Mouse (Mus musculus) embryonic facial prominence, embryonic 13.5 days (tissue): ENCODE data around the gene Sbk3. TPM values are rescaled to one million over a fixed set of nuclear protein-coding genes. Genes with fewer than 3 reads are reported as not detected.

Source experiments
- ATAC-seq: fragments of 200-750 bp; cut with Nextera tagmentation; 2 replicates; pipeline ENCODE4 v1.8.0; 2017; ENCODE audit warnings: low read depth; ENCODE audit not compliant: insufficient number of reproducible peaks, insufficient read depth, low FRiP score, low TSS enrichment
- H3K27ac ChIP-seq: fragments of 300-500 bp; sonication (generic); 2 replicates; pipeline ENCODE4 v1.5.1; 2015; ENCODE audit warnings: moderate library complexity, mild to moderate bottlenecking, inconsistent platforms
- H3K27me3 ChIP-seq: fragments of 300-500 bp; sonication (generic); 2 replicates; pipeline ENCODE4 v1.6.1; 2015; ENCODE audit warnings: mild to moderate bottlenecking, inconsistent platforms
- H3K36me3 ChIP-seq: fragments of 300-500 bp; sonication (generic); 2 replicates; pipeline ENCODE4 v1.6.1; 2015; ENCODE audit warnings: mild to moderate bottlenecking, inconsistent platforms
- H3K4me1 ChIP-seq: fragments of 300-500 bp; sonication (generic); 2 replicates; pipeline ENCODE4 v1.6.1; 2015; ENCODE audit warnings: inconsistent platforms
- H3K4me2 ChIP-seq: fragments of 300-500 bp; sonication (generic); 2 replicates; pipeline ENCODE4 v1.6.1; 2015; ENCODE audit warnings: moderate library complexity, mild to moderate bottlenecking, inconsistent platforms
- H3K4me3 ChIP-seq: fragments of 300-500 bp; sonication (generic); 2 replicates; pipeline ENCODE4 v1.5.1; 2015; ENCODE audit warnings: mild to moderate bottlenecking, inconsistent platforms
- H3K9ac ChIP-seq: fragments of 300-500 bp; sonication (generic); 2 replicates; pipeline ENCODE4 v1.6.1; 2015; ENCODE audit warnings: mild to moderate bottlenecking, inconsistent platforms
- H3K9me3 ChIP-seq: fragments of 300-500 bp; sonication (generic); 2 replicates; pipeline ENCODE4 v1.6.1; 2016; ENCODE audit warnings: inconsistent platforms
- WGBS: fragments of 180-500 bp; shearing (Covaris S2); methylation state at CpG from one replicate; pipeline ENCODE4 v1.1.7; 2015; ENCODE audit warnings: mixed read lengths; 5-methylcytosine and 5-hydroxymethylcytosine counted together
- polyA plus RNA-seq: library from polyadenylated mRNA; unstranded; fragments of >200 nt; fragmentation: Nextera tagmentation; extraction: Ambion mirVana; gene quantifications from 2 replicates; pipeline ENCODE4 v1.2.1, GENCODE M21; 2015

Gene Sbk3
- polyA plus RNA-seq, 1 experiment from 2014 or later: not detected

DNA sequence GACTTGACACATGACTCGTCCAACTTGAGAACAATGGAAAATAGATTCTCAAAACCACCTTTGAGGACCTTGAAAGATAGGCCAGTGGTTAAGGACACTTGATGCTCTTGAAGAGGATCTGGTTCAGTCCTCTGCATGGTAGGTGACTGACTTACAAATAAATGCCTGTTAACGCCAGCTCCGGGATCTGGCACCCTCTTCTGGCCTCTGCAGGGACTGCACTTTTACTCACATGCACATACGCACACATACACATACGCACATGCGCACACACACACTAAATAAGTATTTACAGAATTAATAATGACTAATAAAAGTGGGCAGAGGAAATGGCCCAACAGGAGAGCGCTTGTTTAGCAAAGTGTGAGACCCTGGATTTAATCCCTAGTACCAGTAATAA lies 5.9 kb upstream of the Sbk3 start:
- H3K4me2 ChIP-seq: no peak overlapping the region
- no peaks in the 10 kb centered on the region for H3K4me1 ChIP-seq
- no peaks in the 10 kb centered on the region for H3K27me3 ChIP-seq
- WGBS: 88% methylated on average over 7 of the region's 7 CpGs
- no peak overlapping the region for H3K4me3 ChIP-seq
- peaks cover 4% of the 10 kb centered on the region; the same call in 1 of the 2 replicates for H3K9me3 ChIP-seq
- no peak overlapping the region for H3K9ac ChIP-seq
- no peak for ATAC-seq
- H3K27ac ChIP-seq: no peak overlapping the region
- no peaks in the 10 kb centered on the region for H3K36me3 ChIP-seq

DNA sequence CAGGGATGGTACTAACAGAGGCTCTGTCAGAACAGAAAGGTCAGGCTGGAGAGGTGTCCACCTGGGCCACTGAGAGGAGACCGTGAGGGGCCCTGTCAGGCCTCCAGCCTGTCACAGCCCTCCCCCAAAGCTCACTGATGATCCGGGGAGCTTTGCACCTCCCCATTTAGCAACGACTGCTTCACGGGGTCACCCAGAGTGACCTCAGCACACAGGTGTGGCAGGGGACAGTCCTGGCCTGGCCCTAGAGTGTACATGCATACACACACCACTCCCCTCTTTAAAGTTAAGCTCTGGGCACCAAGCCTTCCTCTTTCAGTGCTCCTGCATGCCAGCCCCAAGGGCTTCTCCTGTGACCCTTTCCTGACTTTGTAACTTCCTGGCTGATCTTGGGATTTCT lies 4.5 kb upstream of the Sbk3 start:
- Histone ChIP-seq H3K27me3 (no peaks in the 10 kb centered on the region), H3K4me2 (no peak overlapping the region), H3K9me3 (peaks cover 4% of the 10 kb centered on the region; the same call in 1 of the 2 replicates), H3K4me1 (no peaks in the 10 kb centered on the region), H3K27ac (no peak overlapping the region), H3K4me3 (no peak overlapping the region), H3K9ac (no peak overlapping the region), H3K36me3 (no peaks in the 10 kb centered on the region)
- WGBS: 49% methylated on average over 4 of the region's 4 CpGs
- no peak for ATAC-seq

DNA sequence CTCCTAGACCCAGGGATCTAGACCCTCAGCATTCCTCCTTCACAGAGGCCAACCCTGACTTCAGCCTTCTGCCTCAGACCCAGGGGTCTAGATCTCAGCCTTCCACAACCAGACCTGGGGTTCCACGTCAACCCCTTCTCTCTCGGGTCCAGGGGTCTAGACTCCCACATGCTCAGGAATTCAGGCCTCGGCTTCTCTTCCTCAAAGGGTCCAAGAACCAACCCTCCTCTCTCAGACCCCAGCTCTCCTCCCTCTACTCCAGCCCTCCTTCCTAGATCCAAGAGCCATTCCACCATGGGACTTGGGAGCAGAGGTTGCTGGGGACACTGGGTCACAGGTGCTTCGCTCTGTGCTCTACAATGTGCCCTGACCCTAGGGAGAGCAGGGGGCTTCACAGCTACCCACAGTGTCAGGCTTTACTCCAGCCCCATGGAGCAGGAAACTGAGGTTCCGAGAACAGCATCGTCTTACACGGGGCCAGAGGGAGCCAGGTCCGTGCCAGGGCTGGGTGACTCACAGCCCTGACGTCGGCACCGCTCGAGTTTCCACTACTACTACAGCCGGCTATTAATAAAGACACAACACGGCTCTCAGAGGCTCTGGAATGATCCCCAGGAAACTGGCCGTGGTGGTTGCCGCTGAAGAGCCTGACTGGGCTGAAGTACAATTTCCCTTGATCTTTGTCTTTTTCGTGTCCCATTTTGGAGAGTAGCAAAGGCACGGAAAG lies 1.5 kb upstream of the Sbk3 start:
- no peaks in the 10 kb centered on the region; the same call in 1 of the 2 replicates for H3K27me3 ChIP-seq
- H3K4me2 ChIP-seq: no peak overlapping the region
- ATAC-seq: no peak
- H3K27ac ChIP-seq: no peak overlapping the region
- H3K36me3 ChIP-seq: no peaks in the 10 kb centered on the region
- WGBS: 72% methylated on average over 18 of the region's 18 CpGs
- no peaks in the 10 kb centered on the region for H3K4me1 ChIP-seq
- H3K9ac ChIP-seq: no peak overlapping the region
- no peak overlapping the region for H3K4me3 ChIP-seq
- peaks cover 4% of the 10 kb centered on the region; the same call in 1 of the 2 replicates for H3K9me3 ChIP-seq

DNA sequence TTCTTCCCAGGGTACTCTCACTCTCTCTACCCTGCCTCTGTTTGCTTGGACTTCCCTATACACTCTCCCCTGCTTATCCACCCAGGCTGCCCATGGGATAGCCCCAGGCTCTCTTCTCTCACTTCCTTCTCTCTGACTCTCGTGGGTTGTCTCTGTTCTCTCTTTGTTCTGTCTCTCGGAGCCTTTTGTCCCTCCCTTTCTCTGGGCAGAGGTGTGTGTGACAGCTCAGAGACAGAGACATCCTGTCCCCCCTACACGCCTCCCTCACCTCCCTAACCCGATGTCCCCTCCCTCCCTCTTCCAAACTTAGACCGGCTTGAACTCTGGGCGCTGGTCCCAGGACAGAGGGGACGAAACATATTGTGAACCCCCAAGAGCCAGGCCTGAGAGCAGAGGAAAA lies 742 bp upstream of the Sbk3 start:
- H3K36me3 ChIP-seq: no peaks in the 10 kb centered on the region
- H3K4me1 ChIP-seq: no peaks in the 10 kb centered on the region
- no peak overlapping the region for H3K9ac ChIP-seq
- H3K9me3 ChIP-seq: 0 out of 2 replicates have a peak, but pooled peaks cover under 1% of the 10 kb centered on the region
- no peak overlapping the region for H3K27ac ChIP-seq
- no peak overlapping the region for H3K4me3 ChIP-seq
- whole genome bisulfite sequencing: 22% methylated on average over 7 of the region's 7 CpGs
- H3K4me2 ChIP-seq: no peak overlapping the region
- ATAC-seq: no peak
- no peaks in the 10 kb centered on the region; the same call in 1 of the 2 replicates for H3K27me3 ChIP-seq

DNA sequence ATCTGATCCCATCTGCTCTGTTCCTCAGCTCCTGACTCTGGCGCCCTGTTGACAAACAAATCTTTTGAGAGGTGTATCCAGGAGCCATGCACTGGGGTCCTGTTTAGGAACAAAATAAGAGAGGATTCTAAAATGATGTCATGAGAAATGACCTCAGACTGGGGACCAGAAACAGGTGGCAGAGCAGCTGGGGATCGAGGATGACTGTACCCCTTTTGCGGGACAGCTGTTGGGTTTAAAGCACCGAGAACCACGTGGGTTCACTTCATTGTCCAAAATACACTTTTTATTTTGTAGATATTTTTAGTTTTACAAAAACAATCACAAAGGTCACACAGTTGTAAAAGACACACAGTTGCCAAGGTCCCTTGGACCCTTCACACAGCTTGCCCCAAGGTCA lies 6.0 kb downstream of the Sbk3 start:
- no peak overlapping the region for H3K27ac ChIP-seq
- no peaks in the 10 kb centered on the region for H3K9me3 ChIP-seq
- no peaks in the 10 kb centered on the region for H3K36me3 ChIP-seq
- H3K4me2 ChIP-seq: no peak overlapping the region
- H3K27me3 ChIP-seq: no peaks in the 10 kb centered on the region; the same call in 1 of the 2 replicates
- H3K4me3 ChIP-seq: no peak overlapping the region
- ATAC-seq: no peak
- H3K9ac ChIP-seq: no peak overlapping the region
- no peaks in the 10 kb centered on the region for H3K4me1 ChIP-seq
- 84% methylated on average over 5 of the region's 5 CpGs for WGBS

DNA sequence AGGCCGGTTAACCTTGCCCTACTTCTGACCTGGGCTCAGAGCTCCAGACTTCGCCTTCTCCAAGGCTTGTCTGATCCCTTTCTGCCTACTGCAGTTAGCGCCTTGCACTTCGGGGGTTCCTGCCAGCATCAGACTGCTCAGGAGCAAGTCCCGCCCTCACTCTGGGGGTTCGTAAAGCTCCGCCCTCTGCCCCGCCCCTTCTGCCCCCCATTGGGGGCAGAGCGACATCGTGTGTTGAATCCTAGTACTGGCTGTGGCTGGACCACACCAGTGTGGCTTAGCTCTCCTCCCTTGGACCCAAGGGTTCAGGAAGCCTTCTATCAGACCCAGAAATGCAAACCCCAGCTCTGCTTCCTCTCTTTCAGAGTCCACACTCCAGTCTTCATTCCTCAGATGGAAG lies 6.7 kb downstream of the Sbk3 start, which contains the start of gene Sbk2:
Gene Sbk2 (minus strand): TSS at position 135 of the 400 bp plus-strand sequence.
- 5% methylated on average over 10 of the region's 10 CpGs for WGBS
- Histone ChIP-seq H3K36me3 (no peaks in the 10 kb centered on the region), H3K4me2 (peak within 1 kb of the TSS; percentile 38), H3K4me1 (no peaks in the 10 kb centered on the region), H3K27me3 (no peaks in the 10 kb centered on the region; the same call in 1 of the 2 replicates), H3K27ac (no peak within 1 kb of the TSS), H3K9me3 (no peaks in the 10 kb centered on the region), H3K4me3 (0 out of 2 replicates have a peak within 1 kb of the TSS, but pooled peaks have one; percentile 12), H3K9ac (no peak within 1 kb of the TSS)
- no peak; the same call in 1 of the 2 replicates for ATAC-seq

DNA sequence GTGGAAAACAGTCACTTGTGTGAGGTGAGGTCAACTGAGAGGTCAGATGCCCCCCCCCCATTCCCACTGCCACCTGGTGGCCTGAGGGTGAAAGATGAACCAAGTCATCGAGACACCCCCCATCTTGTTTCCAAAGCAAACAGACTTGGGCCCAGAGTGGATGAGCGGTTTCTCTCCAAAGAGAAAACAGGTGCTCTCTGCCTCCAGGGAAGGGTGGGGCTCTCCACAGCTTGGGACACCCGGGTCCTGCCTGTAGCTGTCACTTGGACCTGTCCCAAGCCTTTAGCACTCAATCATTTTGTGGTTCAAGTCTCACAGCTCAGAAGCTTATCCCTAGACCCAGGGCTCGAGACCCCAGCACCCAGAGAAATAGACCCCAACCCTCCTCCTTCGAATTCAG lies 7.4 kb downstream of the Sbk3 start:
- no peak overlapping the region for H3K27ac ChIP-seq
- no peak overlapping the region for H3K9ac ChIP-seq
- WGBS: 57% methylated on average over 5 of the region's 5 CpGs
- H3K4me2 ChIP-seq: no peak overlapping the region
- no peaks in the 10 kb centered on the region for H3K9me3 ChIP-seq
- H3K4me1 ChIP-seq: no peaks in the 10 kb centered on the region
- no peak for ATAC-seq
- no peaks in the 10 kb centered on the region for H3K36me3 ChIP-seq
- H3K4me3 ChIP-seq: no peak overlapping the region
- no peaks in the 10 kb centered on the region; the same call in 1 of the 2 replicates for H3K27me3 ChIP-seq

DNA sequence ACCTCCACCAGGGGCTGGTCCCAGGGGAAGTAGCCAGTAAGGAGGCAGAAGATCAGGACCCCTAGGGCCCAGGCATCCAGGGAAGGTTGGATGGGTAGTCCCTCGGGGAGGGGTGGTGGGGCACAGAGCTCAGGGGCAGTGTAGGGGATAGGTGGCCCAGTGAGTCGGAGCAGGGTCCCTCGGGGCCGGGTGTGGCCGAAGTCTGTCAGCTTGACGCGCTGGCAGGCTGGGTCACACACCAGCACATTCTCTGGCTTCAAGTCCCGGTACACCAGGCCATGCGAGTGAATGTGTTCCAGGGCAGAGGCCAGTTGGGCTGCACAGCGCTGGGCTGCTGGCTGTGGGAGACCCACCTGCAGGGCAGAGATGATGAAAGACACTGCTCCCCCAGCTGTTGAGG lies 13.6 kb downstream of the Sbk3 start:
- ATAC-seq: no peak; the same call in 1 of the 2 replicates

DNA sequence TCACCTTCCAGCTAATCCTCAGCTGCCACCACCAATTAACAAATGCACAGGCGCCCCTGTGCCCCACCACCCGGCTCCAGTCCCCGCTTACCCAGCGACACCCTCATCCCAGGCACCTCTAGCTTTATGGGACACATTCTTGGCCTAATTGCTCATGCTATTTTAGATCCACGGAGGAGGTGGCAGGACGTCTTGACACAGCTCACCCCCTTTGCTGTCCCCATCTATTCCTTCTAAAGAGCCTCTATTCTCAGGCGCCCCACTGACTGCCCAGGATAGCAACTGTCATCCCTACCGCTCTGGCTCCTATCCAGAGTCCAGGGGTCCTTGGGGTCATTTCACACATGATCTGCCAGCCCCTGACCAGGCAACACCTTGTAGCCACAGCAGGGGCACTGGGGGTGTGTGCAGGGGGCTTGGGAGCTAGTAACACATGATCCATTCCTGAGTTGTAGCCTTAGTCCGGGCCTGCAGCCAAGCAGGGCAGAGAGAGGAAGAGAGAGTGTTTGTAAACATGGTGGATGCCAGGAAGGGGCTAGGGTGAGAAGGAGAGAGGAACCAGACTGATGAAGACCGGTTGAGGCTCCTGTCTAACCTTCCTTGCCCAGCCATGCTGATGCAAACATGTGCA lies 17.0 kb downstream of the Sbk3 start:
- Histone ChIP-seq H3K4me2 (no peak overlapping the region), H3K4me1 (no peaks in the 10 kb centered on the region), H3K27ac (no peak overlapping the region), H3K4me3 (no peak overlapping the region), H3K9ac (no peak overlapping the region), H3K9me3 (no peaks in the 10 kb centered on the region), H3K27me3 (peaks cover 6% of the 10 kb centered on the region; the same call in 1 of the 2 replicates), H3K36me3 (no peaks in the 10 kb centered on the region)
- no peak for ATAC-seq
- WGBS: 32% methylated on average over 10 of the region's 10 CpGs

More for the DNA sequence above, 13.6 kb downstream of the Sbk3 start:
- no peak overlapping the region for H3K27ac ChIP-seq
- WGBS: 77% methylated on average over 10 of the region's 10 CpGs
- H3K9me3 ChIP-seq: no peaks in the 10 kb centered on the region
- H3K4me1 ChIP-seq: no peaks in the 10 kb centered on the region
- 0 out of 2 replicates have a peak overlapping the region, but pooled peaks have one; percentile 36 for H3K9ac ChIP-seq
- no peak overlapping the region for H3K4me2 ChIP-seq
- H3K4me3 ChIP-seq: no peak overlapping the region
- no peaks in the 10 kb centered on the region for H3K36me3 ChIP-seq
- peaks cover 6% of the 10 kb centered on the region; the same call in 1 of the 2 replicates for H3K27me3 ChIP-seq

DNA sequence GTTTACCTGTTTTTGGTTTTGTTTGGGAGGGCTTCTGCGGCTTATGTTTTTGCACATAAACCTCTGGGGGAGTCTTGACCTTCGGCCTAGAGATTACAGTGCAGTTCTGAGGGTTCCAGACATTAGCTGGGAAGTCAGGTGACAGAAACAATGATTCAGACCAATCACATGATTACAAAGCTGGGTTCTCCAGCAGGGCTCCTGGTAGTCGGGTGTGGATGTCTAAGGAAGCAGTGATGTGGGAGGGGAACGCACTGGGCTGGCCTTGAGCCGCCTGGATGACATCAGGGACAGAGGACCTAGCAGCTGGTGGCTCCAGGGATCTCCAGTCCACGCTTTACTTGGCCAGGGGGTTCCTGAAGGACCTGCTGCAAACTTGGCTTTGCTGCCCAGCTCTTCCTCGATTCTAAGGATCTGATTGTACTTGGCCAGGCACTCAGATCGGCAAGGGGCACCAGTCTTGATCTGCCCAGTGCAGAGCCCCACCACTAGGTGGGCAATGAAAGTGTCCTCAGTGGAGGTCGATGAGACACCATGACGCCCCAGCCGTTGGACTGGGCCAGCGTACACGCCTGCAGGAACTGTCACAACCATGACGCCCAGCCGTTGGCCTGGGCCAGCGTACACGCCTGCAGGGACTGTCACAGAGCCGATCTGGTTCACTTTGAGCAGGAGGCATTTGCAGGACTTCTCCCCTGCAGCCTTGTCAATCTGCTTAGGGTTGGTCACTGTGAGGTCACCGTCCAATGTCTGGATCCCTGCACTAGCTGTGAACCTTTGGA lies 20.2 kb downstream of the Sbk3 start:
- Histone ChIP-seq H3K36me3 (no peaks in the 10 kb centered on the region), H3K9me3 (no peaks in the 10 kb centered on the region), H3K27ac (no peak overlapping the region), H3K4me3 (no peak overlapping the region), H3K9ac (no peak overlapping the region), H3K4me2 (no peak overlapping the region), H3K4me1 (no peaks in the 10 kb centered on the region), H3K27me3 (peaks cover 6% of the 10 kb centered on the region; the same call in 1 of the 2 replicates)
- 77% methylated on average over 19 of the region's 19 CpGs for WGBS
- no peak for ATAC-seq

DNA sequence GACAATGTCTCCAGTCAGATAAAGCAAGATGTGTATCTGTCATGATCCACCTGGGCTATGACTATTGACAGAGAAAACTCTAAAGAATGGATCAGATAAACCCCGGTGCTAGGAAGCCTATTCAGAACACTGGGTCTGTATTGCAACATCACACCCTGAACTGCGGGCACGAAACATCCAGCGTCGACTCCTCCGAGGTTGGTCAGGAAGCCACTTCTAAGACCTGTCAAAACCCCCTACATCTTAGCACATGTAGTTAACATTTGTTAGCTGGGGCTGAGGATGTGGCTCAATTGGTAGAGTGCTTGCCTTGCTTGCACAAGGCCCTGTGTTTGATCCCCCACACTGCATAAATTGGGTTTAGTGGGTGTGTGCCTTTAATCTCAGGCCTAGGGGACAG lies 22.6 kb downstream of the Sbk3 start:
- no peak overlapping the region for H3K27ac ChIP-seq
- H3K4me2 ChIP-seq: no peak overlapping the region
- WGBS: 77% methylated on average over 6 of the region's 6 CpGs
- H3K36me3 ChIP-seq: no peaks in the 10 kb centered on the region
- no peak overlapping the region for H3K9ac ChIP-seq
- H3K4me3 ChIP-seq: no peak overlapping the region
- H3K4me1 ChIP-seq: no peaks in the 10 kb centered on the region
- no peaks in the 10 kb centered on the region for H3K9me3 ChIP-seq
- no peak for ATAC-seq
- no peaks in the 10 kb centered on the region for H3K27me3 ChIP-seq
